Mouse (Mus musculus) forebrain, embryonic 13.5 days (tissue): ENCODE measurements around the gene Snx9. TPM values are rescaled to one million over a fixed set of nuclear protein-coding genes. Genes with fewer than 3 reads are reported as not detected.

Experiments
- ATAC-seq: fragments of 200-750 bp; cut with Nextera tagmentation; 2 replicates; pipeline ENCODE4 v1.8.0; 2017
- H3K27ac ChIP-seq: fragments of 300-500 bp; sonication (generic); 2 replicates; pipeline ENCODE4 v1.5.1; 2015; ENCODE audit warnings: inconsistent platforms, mild to moderate bottlenecking, moderate library complexity
- H3K27me3 ChIP-seq: fragments of 300-500 bp; sonication (generic); 2 replicates; pipeline ENCODE4 v1.6.1; 2015; ENCODE audit warnings: mild to moderate bottlenecking, inconsistent platforms
- H3K36me3 ChIP-seq: fragments of 300-500 bp; sonication (generic); 2 replicates; pipeline ENCODE4 v1.6.1; 2015; ENCODE audit warnings: mild to moderate bottlenecking, inconsistent platforms; ENCODE audit not compliant: poor library complexity, severe bottlenecking
- H3K4me1 ChIP-seq: fragments of 300-500 bp; sonication (generic); 2 replicates; pipeline ENCODE4 v1.6.1; 2015; ENCODE audit warnings: inconsistent platforms
- H3K4me2 ChIP-seq: fragments of 300-500 bp; sonication (generic); 2 replicates; pipeline ENCODE4 v1.6.1; 2015; ENCODE audit warnings: inconsistent platforms, mild to moderate bottlenecking, moderate library complexity
- H3K4me3 ChIP-seq: fragments of 300-500 bp; sonication (generic); 2 replicates; pipeline ENCODE4 v1.5.1; 2015; ENCODE audit warnings: mild to moderate bottlenecking, inconsistent platforms
- H3K9ac ChIP-seq: fragments of 300-500 bp; sonication (generic); 2 replicates; pipeline ENCODE4 v1.6.1; 2015; ENCODE audit warnings: mild to moderate bottlenecking, inconsistent platforms
- H3K9me3 ChIP-seq: fragments of 300-500 bp; sonication (generic); replicated peaks from 2 replicates; pipeline ENCODE4 v1.6.1; 2016; ENCODE audit warnings: inconsistent platforms
- WGBS: fragments of 180-500 bp; shearing (Covaris S2); methylation state at CpG from one replicate; pipeline ENCODE4 v1.1.7; 2015; 5-methylcytosine and 5-hydroxymethylcytosine counted together
- polyA plus RNA-seq: library from polyadenylated mRNA; unstranded; fragments of >200 nt; fragmentation: Nextera tagmentation; extraction: Ambion mirVana; gene quantifications from 2 replicates; pipeline ENCODE4 v1.2.1, GENCODE M21; 2015

Snx9 gene
- polyA plus RNA-seq, 1 experiment from 2014 or later, result 5.7 TPM

DNA sequence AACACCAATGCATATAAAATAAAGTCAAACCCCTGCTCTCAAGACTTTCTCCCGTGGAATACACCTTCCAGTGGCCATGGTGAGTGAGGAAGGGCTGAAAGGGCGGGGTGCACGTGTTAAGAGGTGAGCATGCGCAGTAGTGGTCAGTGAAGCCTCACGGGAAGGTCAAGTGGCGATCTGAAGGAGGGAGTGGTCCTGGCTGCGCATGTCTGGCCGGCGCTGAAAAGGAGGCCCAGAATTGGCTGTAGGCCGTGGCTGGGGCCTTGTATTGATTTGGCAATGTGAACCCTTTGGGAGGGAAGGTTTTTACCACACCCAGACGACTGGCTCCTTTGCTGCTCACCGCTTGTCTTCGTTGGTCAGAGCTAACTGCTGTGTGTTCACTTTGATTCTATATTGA lies 12.8 kb downstream of the Snx9 start:
- peaks cover 10% of the 10 kb centered on the region for H3K4me1 ChIP-seq
- H3K27ac ChIP-seq, result no peak overlapping the region
- H3K4me2 ChIP-seq, result no peak overlapping the region
- no peak for ATAC-seq
- 95% methylated on average over 13 of the region's 13 CpGs for WGBS
- no peaks in the 10 kb centered on the region for H3K27me3 ChIP-seq
- H3K9me3 ChIP-seq, result no peaks in the 10 kb centered on the region
- no peak overlapping the region for H3K4me3 ChIP-seq
- H3K9ac ChIP-seq, result no peak overlapping the region
- no peaks in the 10 kb centered on the region for H3K36me3 ChIP-seq

DNA sequence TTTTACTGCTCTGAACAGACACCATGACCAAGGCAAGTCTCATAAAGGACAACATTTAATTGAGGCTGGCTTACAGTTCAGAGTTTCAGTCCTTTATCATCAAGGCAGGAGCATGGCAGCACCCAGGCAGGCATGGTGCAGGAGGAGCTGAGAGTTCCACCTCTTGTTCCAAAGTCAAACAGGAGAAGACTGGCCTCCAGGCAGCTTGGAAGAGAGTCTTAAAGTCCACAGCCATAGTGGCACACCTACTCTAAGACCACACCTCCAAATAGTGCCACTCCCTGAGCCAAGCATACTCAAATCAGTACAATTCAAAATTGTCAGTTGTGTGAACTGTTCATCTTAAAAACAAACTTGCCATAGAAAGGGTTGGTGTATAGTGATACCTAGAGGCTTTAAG lies 14.4 kb downstream of the Snx9 start:
- Histone ChIP-seq H3K4me3 (no peak overlapping the region), H3K27ac (no peak overlapping the region), H3K4me2 (no peak overlapping the region), H3K36me3 (no peaks in the 10 kb centered on the region), H3K4me1 (0 out of 2 replicates have a peak, but pooled peaks cover 2% of the 10 kb centered on the region), H3K27me3 (no peaks in the 10 kb centered on the region), H3K9me3 (no peaks in the 10 kb centered on the region), H3K9ac (no peak overlapping the region)
- ATAC-seq, result no peak

DNA sequence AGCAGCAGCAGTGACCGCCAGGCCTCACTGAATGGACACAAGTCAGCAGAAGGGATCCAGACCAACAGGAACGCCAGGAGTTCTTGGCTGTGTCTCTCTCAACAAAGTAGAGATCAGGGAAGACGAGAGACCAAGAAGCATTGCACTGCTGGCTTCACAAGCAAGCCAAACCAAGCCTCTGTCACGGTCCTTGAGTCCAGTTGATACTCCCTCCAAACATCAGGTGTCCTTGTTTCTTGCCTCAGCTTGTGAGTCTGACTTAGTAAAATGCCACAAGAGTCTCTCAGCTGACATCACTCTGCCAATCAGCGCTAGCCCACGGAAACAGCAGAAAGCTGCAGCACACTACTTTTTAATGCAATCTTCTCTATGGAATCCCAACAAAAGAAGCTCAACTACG lies 15.3 kb downstream of the Snx9 start:
- WGBS, result 90% methylated on average over 7 of the region's 7 CpGs
- no peak overlapping the region for H3K9ac ChIP-seq
- H3K27ac ChIP-seq, result no peak overlapping the region
- no peaks in the 10 kb centered on the region for H3K36me3 ChIP-seq
- H3K4me1 ChIP-seq, result 0 out of 2 replicates have a peak, but pooled peaks cover 2% of the 10 kb centered on the region
- H3K4me3 ChIP-seq, result no peak overlapping the region
- no peak overlapping the region for H3K4me2 ChIP-seq
- ATAC-seq, result no peak
- H3K9me3 ChIP-seq, result no peaks in the 10 kb centered on the region
- H3K27me3 ChIP-seq, result no peaks in the 10 kb centered on the region

DNA sequence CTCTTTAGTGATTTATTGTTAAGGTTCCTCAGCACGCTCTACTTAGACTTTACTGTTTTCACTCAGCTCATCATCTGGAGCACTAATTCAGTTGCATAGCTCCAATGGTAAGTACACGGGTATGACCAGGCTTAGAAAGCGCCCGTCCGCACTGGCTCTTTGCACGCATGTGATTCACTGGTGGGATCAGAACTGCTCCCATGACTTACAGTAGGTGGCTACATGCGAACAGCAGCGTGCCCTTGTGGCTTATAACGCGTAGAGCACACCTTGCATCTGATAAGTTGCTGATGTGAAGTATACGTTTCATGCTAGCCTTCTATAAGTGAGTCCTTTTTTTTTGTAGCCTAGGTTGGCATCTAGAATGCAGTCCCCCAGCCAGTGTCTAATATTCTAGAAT lies 16.1 kb downstream of the Snx9 start:
- Histone ChIP-seq H3K27me3 (no peaks in the 10 kb centered on the region), H3K4me1 (peaks cover 5% of the 10 kb centered on the region), H3K4me2 (no peak overlapping the region), H3K9me3 (no peaks in the 10 kb centered on the region), H3K27ac (no peak overlapping the region), H3K9ac (no peak overlapping the region), H3K4me3 (no peak overlapping the region), H3K36me3 (no peaks in the 10 kb centered on the region)
- WGBS, result 95% methylated on average over 11 of the region's 11 CpGs
- ATAC-seq, result no peak

DNA sequence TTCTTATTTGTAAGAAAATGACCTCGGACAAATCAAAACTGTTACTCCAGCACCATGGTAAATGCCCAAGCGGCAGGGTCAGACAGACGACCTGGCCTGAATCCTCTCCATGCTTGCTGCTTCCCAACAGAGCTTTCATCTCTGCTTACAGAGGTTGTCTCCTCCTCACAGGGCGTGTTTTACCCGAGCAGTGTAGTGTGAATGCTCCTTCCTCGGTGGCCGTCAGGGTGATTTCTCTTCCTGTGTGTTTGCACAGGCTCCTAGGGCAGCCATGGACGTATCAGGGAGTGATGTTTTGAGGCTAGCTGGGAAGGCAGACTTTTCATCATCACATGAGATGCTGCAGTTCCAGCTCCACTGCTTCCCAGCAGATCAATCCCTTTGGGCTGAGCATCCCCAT lies 17.1 kb downstream of the Snx9 start:
- 74% methylated on average over 8 of the region's 8 CpGs for WGBS
- Histone ChIP-seq H3K27me3 (no peaks in the 10 kb centered on the region), H3K9me3 (no peaks in the 10 kb centered on the region), H3K4me3 (no peak overlapping the region), H3K4me1 (peaks cover 15% of the 10 kb centered on the region), H3K36me3 (no peaks in the 10 kb centered on the region), H3K4me2 (no peak overlapping the region), H3K9ac (no peak overlapping the region), H3K27ac (no peak overlapping the region)
- ATAC-seq, result no peak

DNA sequence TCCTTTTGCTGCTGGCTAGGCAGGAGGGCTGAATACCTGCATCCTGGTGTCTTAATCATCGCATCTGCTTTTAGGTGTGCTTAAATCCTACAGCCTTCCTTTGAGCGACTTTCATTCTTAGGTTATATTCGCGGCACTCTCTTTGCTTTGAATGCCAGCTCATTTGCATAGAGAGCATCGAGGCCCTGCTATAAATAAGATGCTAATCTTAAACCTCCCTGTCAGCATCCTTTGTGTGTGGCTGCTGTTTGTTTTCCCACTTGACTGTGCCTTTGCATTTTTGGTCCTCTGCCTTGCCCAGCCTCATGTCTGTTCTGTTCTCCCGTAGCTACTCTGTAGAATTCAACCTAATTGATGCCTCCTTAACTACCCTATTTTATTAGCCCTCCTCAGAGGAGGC lies 21.2 kb downstream of the Snx9 start:
- Histone ChIP-seq H3K4me2 (peak overlapping the region; percentile 20; the same call in 1 of the 2 replicates), H3K36me3 (no peaks in the 10 kb centered on the region), H3K9ac (no peak overlapping the region), H3K27me3 (no peaks in the 10 kb centered on the region), H3K4me3 (no peak overlapping the region), H3K4me1 (peaks cover 15% of the 10 kb centered on the region), H3K9me3 (no peaks in the 10 kb centered on the region), H3K27ac (no peak overlapping the region)
- WGBS, result 7% methylated on average over 6 of the region's 6 CpGs
- 0 out of 2 replicates have a peak, but pooled peaks have one; percentile 30 for ATAC-seq

DNA sequence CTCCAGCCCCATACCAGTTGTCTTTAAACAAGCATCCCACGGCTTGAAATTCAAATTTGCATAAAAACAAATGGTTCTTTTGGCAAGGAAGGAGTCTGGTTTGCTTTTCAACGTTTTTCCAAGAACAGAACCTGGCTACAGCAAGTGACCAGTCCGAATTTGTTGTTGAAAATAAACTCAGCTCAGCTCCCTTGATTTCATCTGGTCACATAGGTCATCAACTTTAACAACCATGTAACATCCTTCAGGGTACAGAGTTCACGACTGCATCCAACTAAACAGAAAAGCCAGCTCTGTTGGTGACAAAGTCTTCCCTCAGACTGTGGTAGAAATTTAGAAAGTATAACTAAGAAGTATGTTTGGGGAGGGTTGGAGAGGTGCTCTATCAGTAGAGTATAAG lies 21.7 kb downstream of the Snx9 start:
- H3K4me1 ChIP-seq, result peaks cover 15% of the 10 kb centered on the region
- no peak for ATAC-seq
- no peaks in the 10 kb centered on the region for H3K27me3 ChIP-seq
- H3K9ac ChIP-seq, result no peak overlapping the region
- 29% methylated on average over 4 of the region's 4 CpGs for WGBS
- no peak overlapping the region for H3K4me2 ChIP-seq
- no peaks in the 10 kb centered on the region for H3K9me3 ChIP-seq
- H3K36me3 ChIP-seq, result no peaks in the 10 kb centered on the region
- H3K4me3 ChIP-seq, result no peak overlapping the region
- H3K27ac ChIP-seq, result no peak overlapping the region

DNA sequence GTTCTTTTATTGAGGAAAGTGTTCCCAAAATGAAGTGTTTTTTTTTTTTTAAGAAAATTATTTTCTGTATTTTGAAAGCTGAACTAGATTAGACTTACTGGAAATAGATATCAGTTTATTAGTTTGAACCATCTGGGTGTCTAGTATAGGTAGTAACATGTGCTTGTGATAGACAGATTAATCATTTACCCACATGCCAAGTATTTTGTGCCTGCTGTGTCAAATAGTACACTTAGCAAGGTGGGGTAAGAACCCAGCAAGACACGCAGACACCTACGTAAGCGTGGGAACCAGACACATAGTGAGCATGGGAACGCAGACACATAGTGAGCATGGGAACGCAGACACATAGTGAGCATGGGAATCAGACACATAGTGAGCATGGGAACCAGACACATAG lies 22.6 kb downstream of the Snx9 start:
- Histone ChIP-seq H3K27ac (no peak overlapping the region), H3K36me3 (no peaks in the 10 kb centered on the region), H3K27me3 (no peaks in the 10 kb centered on the region), H3K4me2 (no peak overlapping the region), H3K9ac (no peak overlapping the region), H3K9me3 (no peaks in the 10 kb centered on the region), H3K4me1 (peaks cover 15% of the 10 kb centered on the region), H3K4me3 (no peak overlapping the region)
- no peak for ATAC-seq
- WGBS, result 97% methylated on average over 5 of the region's 5 CpGs

DNA sequence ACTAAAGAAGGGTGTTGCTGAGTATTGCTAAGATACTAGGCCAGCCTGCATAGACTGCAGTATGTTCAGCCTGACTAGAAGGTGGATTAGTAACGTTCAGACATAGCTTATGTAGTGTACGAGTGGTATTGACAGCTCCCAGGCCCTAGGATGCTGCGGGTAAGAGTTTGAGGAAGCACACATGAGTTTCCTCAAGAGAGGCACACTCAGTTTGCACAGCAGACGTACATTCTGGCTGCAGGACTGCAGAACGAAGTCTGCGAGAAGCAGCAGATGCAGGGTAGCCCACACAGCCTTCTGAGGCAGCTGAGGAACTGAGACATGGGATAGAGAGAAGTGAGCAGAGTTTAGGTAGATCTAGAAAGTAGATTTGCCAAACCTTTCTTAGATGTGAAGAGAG lies 26.3 kb downstream of the Snx9 start:
- H3K9ac ChIP-seq, result no peak overlapping the region
- peaks cover 10% of the 10 kb centered on the region for H3K4me1 ChIP-seq
- H3K27ac ChIP-seq, result no peak overlapping the region
- H3K9me3 ChIP-seq, result no peaks in the 10 kb centered on the region
- no peaks in the 10 kb centered on the region for H3K36me3 ChIP-seq
- 88% methylated on average over 6 of the region's 6 CpGs for WGBS
- ATAC-seq, result no peak
- no peaks in the 10 kb centered on the region for H3K27me3 ChIP-seq
- no peak overlapping the region for H3K4me2 ChIP-seq
- H3K4me3 ChIP-seq, result no peak overlapping the region

DNA sequence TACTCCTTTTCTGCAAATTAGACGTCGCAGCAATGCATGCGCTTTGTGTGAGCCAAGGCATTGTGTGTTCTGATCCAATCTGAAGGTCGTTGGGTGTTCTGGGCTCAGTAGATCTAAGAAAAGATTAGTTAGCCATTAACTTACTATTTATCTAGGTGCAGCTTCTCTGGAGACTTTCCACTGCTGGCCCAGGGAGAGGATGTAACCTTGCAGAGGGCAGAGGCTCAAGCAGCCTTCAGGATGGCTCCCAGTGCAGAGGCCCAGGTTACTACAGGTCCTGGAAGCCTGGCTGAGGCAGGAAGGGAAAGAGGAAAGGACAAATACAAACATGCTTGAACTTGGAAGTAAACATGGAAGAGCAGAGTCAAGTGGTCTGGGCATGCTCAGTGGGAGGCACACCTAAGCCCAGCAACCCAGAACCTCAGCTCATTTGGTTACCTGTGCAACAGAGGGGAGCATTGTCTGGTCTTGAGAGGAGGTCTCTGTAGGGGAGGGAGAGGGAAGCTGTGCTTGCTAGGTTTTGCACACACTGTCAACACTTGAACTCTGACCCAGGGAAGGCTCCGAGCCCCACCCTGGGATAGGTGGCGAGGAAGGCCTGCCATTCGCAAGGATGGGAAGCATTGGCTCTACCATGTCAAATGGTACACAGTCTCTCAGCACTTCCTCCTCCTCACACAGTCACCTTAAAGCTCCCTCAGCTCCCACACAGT lies 27.3 kb downstream of the Snx9 start:
- no peaks in the 10 kb centered on the region for H3K9me3 ChIP-seq
- H3K4me1 ChIP-seq, result peaks cover 4% of the 10 kb centered on the region; the same call in 1 of the 2 replicates
- H3K27ac ChIP-seq, result no peak overlapping the region
- no peak for ATAC-seq
- H3K36me3 ChIP-seq, result no peaks in the 10 kb centered on the region
- H3K4me3 ChIP-seq, result no peak overlapping the region
- WGBS, result 88% methylated on average over 7 of the region's 7 CpGs
- H3K9ac ChIP-seq, result no peak overlapping the region
- H3K27me3 ChIP-seq, result no peaks in the 10 kb centered on the region
- H3K4me2 ChIP-seq, result no peak overlapping the region

DNA sequence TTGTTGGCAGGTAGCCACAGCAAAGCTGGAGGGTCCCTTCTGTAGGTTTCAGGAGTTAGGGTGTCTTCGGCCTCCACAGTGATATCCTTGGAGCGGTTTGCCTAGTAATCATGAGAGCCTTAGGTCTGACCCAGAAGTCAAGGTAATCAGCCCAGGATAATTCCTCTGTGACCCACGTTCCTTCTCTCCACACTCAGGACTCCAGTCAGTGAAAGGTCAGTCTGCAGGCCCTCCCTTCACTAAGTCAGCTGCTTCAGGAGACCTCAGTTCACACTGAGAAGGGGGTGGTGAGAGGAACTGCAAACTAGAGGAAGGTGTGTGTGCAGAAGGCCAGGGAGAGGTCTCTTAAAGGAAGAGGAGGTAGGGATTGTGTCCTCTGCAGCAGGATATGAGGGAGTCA lies 28.3 kb downstream of the Snx9 start:
- no peak overlapping the region for H3K4me2 ChIP-seq
- 89% methylated on average over 3 of the region's 3 CpGs for WGBS
- H3K27ac ChIP-seq, result no peak overlapping the region
- peaks cover 4% of the 10 kb centered on the region; the same call in 1 of the 2 replicates for H3K4me1 ChIP-seq
- no peaks in the 10 kb centered on the region for H3K36me3 ChIP-seq
- H3K27me3 ChIP-seq, result no peaks in the 10 kb centered on the region
- no peak overlapping the region for H3K4me3 ChIP-seq
- no peak overlapping the region for H3K9ac ChIP-seq
- ATAC-seq, result no peak
- no peaks in the 10 kb centered on the region for H3K9me3 ChIP-seq

DNA sequence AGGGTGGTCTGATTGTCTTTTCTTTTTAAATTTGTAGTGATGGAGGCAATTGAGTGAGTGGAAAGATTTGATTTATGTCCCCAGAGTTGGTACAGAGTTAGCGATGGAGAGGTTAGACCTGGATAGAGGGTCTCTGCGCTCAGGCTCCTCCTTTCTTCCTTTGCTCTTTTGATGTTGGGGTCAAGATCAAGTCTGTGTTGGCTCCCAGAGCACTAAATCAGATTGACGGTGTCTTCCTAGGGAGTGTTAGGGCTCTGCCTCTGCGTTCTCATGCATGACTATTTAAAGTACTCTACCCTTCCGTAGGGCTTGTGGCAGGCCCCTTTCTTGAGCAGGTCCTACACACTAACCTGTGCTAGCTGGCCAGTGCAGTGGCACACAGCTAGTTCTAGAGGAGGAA lies 28.9 kb downstream of the Snx9 start:
- Histone ChIP-seq H3K4me2 (no peak overlapping the region), H3K4me3 (no peak overlapping the region), H3K9ac (no peak overlapping the region), H3K9me3 (no peaks in the 10 kb centered on the region), H3K36me3 (no peaks in the 10 kb centered on the region), H3K27me3 (no peaks in the 10 kb centered on the region), H3K27ac (no peak overlapping the region), H3K4me1 (peaks cover 4% of the 10 kb centered on the region; the same call in 1 of the 2 replicates)
- ATAC-seq, result no peak
- WGBS, result 91% methylated on average over 5 of the region's 5 CpGs

DNA sequence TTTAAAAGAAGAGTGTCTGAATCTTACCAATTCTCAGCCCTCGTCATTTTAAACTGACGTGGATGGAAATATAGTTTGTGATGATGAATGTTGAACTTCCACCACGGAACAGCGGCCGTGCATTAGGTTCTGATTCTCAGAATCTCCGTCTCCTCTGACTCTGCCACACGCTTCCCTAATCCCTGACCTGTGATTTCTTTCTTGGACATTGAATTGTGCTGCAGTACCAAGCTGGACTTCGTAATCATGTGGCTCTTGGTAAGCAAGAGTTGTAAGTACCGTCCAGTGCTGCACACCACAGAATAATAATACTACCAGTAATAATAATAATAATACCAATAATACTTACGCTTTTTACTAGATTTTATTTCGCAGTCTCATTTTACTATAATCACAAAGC lies 29.6 kb downstream of the Snx9 start:
- peaks cover 4% of the 10 kb centered on the region; the same call in 1 of the 2 replicates for H3K4me1 ChIP-seq
- 94% methylated on average over 11 of the region's 11 CpGs for WGBS

More for the DNA sequence above, 29.6 kb downstream of the Snx9 start:
- Histone ChIP-seq H3K4me3 (no peak overlapping the region), H3K9me3 (no peaks in the 10 kb centered on the region), H3K27ac (no peak overlapping the region), H3K9ac (no peak overlapping the region), H3K36me3 (no peaks in the 10 kb centered on the region), H3K27me3 (no peaks in the 10 kb centered on the region), H3K4me2 (no peak overlapping the region)
- no peak for ATAC-seq
